Mouse (Mus musculus) adrenal gland, adult 2 months (tissue): Measurements from ENCODE around the gene Foxa3. TPM values are rescaled to one million over a fixed set of nuclear protein-coding genes. Genes with fewer than 3 reads are reported as not detected.
A peak's percentile ranks its signal among the peaks of the same experiment; 100 is the strongest.

Source experiments
- DNase-seq: peaks from one replicate; pipeline ENCODE4 v3.0.0; 2021
- polyA plus RNA-seq: library from polyadenylated mRNA; depleted of rRNA; stranded (reverse); fragments of >200 nt; gene quantifications from 2 replicates; pipeline ENCODE4 v1.2.3, GENCODE M21; 2012; rRNA removed
- total RNA-seq, 2 experiments: library from RNA; stranded (reverse); gene quantifications; 2 replicates each; pipeline ENCODE4 v1.2.3; 2021

Foxa3 gene
- total and polyA plus RNA-seq, 3 experiments = 0.24 TPM; not detected in 2

DNA sequence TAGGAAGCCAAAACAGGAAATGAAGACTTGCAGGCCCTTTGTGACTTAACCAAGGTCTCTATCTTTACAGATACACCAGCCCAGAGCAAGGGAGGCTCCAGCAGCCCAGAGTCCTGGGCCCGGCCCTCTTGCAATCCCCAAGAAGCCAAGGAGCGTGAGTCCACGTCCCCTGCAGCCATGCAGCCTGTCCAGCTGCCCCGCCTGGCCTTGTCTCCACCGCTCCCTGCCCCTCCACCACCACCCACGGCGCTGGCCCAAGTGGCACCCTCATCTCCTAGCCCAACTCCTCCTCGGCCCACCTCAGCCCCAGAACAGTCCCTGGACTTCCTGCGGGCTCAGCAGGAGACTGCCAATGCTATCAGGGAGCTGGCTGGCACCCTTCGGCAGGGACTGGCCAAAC, 22.9 kb downstream of the Foxa3 start:
- no peak for DNase-seq

DNA sequence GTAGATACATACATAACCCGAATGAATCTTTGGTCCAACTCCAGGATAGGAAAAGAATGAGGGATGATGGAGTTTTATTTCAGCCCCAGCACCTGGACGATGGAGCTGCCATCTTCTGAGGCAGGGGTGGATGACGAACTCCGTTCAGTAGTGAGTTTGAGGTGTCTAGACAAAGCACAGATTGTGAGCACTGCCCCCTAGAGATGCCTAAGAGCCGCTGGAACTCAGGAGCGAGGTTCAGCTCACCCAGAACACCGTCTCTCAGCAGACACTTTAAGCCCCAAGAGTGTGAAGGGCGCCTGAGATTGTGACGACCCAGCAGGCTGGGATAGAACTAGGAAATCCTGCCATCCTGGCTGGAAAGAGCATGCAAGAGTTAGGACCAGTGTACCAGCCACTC, 24.5 kb downstream of the Foxa3 start:
- DNase-seq = no peak

GRCm38 (mm10) chr7:18993036-18993435, 30.3 kb downstream of the Foxa3 start:
- DNase-seq = no peak

DNA sequence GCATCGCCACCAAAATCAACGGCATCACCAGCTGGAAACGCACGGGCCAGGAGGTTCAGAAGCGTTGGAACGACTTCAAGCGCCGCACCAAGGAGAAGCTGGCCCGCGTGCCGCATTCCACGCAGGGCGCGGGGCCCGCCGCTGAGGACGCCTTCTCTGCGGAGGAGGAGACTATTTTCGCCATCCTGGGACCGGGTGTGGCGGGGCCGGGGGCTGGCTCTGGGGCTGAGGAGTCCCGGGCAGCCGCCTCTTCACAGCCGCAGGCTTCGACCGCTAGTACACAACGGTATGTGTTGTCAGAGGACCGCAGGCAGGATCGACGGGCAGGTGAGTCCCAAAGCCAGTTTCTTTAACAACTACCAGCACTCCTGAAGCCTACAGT, 31.1 kb downstream of the Foxa3 start:
- DNase-seq = peak; percentile 52

GRCm38 (mm10) chr7:18991660-18992293, 31.6 kb downstream of the Foxa3 start:
- DNase-seq = peak; percentile 51

DNA sequence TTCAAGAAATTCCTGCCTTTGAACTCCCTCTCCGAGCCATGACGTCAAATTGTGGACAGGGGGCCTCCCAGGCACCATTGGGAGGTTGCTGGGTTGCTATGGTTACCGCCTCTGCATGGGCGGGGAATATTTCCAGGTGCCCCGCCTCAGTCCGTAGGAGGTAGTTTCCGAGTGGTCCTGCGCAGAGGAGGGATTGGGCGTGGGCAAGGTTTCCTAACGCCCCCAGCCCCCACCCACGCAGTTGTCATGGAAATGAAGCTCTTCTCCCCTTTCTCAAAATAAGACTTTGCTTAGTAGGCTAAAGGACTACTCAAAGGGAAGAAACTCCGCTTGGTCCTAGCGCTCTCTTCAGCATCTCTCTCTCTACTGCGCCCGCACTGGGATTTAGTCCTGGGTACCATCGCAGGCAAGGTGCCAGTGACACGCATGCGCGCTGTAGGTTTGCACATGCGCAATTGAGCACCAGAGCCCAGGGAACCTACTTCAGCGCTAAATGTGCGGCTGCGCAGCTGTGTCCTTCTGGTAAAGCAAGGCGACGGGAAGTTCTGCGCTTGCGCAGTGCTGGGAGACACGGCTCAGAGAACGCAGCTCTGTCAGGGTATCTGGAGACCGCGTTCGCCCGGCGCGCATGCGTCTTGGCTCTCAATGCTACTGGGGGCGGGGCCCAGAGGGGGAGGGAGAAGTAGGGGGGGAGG, 32.6 kb downstream of the Foxa3 start, which contains the start of gene Mypop:
Mypop (plus strand) TSS at position 645 of the 695 bp plus-strand sequence.
- DNase-seq = peak; percentile 99

DNA sequence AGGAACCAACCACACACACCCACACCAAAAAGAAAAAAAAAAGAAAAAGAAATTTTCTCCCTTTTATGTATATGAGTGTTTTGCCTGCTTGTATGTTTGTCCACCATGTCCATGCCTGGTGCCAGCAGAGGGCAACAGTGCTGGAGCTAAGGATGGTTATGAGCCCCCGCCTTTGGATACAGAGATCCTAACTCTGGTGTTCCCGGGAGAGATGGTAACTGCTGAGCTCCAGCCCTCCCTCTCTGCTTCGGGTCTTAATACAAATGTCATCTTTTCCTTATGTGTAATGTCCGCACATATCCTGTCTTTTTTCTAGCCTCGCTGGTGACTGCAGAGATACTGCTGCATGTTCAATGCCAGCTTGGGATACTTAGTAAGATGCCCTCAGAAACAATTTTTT, 33.3 kb downstream of the Foxa3 start:
- no peak for DNase-seq

DNA sequence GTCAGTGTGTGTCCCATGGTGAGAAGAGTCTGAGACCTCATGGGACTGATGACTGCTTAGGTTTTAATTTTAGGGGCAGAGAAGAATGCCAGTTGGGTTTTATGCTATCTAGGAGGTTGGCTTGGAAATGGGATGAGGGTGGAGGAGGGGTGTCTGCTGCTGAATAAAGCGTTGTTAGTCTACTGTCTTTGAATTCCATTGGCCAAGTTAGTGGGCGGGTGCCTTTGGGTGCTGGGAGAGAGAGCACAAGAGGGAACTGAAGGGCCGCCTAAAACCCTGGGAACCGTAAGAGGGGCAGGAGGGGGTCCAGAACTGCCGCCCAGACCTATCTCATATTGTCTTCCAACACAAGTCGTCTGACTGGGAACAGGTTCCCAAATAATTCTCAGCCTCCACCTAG, 34.6 kb downstream of the Foxa3 start:
- no peak for DNase-seq

DNA sequence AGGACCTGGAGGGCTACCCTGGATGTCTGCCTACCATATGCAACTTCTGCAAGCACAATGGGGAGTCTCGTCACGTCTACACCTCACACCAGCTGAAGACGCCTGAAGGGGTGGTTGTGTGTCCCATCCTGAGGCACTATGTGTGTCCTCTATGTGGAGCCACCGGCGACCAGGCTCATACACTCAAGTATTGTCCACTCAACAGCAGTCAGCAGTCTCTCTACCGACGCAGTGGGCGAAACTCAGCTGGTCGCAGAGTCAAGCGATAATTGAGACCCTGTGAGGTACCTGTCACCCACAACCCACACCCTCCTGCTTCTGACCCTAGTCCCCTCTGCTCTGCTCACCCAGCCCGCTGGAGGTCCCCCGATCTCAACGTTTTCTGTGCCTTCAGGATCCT, 35.6 kb downstream of the Foxa3 start:
- DNase-seq = no peak

- DNase-seq = no peak
These were observed 36.2 kb downstream of the Foxa3 start, which contains the start of gene Nanos2 for GRCm38 (mm10) chr7:18987100-18987499. TSS of gene Nanos2 (plus strand) at chr7:18987400.

- DNase-seq = no peak
These were observed 36.8 kb downstream of the Foxa3 start for GRCm38 (mm10) chr7:18986503-18986902.

- DNase-seq = no peak
These were observed 45.0 kb downstream of the Foxa3 start for GRCm38 (mm10) chr7:18978381-18978780.

- no peak for DNase-seq
These were observed 52.4 kb downstream of the Foxa3 start for GRCm38 (mm10) chr7:18970956-18971355.

DNA sequence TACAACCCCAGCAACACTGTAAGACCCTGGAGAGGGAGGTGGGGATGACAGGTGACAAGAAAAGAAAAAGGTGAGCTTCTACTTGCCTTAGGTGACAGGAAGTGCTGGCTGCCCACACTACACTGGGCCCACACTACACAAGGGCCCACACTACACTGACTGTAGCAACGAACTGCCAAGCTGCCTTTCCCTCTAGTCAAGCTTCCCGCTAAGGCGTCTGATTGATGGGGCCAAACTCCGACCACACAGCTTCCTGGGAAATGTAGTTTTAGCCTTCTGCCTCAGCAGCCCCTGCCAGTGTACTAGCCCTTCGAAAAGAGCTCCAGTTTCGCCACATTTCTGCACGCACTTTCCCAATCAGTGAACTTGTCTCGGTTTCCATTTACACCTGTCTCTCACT, 55.7 kb downstream of the Foxa3 start:
- no peak for DNase-seq

- DNase-seq = no peak
These were observed 58.0 kb downstream of the Foxa3 start for GRCm38 (mm10) chr7:18965312-18965711.

DNA sequence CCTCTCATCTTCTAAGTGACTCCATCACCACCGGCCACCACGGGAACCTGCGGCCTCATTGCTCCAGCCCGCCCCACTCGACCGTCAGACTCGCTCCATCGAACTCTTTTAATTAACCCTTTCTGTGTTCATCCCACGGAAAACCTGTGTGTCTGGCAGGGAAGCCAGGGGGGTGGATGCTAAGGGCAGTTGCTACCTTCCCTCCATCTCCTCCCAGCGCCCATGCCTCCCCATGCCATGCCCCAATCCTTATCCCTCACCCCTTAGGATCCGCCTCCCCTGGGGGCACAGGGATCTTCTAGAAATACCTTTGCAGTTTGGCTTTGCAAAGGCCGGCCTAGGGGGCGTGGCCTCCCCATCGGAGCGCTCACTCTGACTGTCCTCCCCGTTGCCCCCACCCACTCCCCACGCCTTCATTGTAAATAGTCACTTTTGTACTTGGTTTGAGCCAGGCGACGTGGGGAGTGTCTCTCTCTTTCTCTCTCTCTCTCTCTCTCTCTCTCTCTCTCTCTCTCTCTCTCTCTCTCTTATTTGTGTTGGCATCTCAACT, 60.0 kb downstream of the Foxa3 start:
- DNase-seq = no peak

Other genes with a start within 250 kb of the Foxa3 start
- gene Psg19, start 225.0 kb downstream of the Foxa3 start, total RNA-seq = not detected
- gene Psg19, start 225.0 kb downstream of the Foxa3 start, polyA plus RNA-seq = not detected in 2 replicates
- gene Psg17, start 201.9 kb downstream of the Foxa3 start, total RNA-seq = not detected
- gene Psg17, start 201.9 kb downstream of the Foxa3 start, polyA plus RNA-seq = not detected in 2 replicates
- gene Mill2, start 183.6 kb downstream of the Foxa3 start, total RNA-seq = 1 to 10 TPM; 7.0 to 7.5 TPM
- gene Mill2, start 183.6 kb downstream of the Foxa3 start, polyA plus RNA-seq = 4.6 and 4.9 TPM in 2 replicates
- gene Pglyrp1, start 152.2 kb downstream of the Foxa3 start, total RNA-seq = 1 to 10 TPM; 1.2 TPM
- gene Pglyrp1, start 152.2 kb downstream of the Foxa3 start, polyA plus RNA-seq = 3.6 and 5.2 TPM in 2 replicates
- 10 to 100 TPM in 1 of 2 experiments, 1 to 10 TPM in 1; 10.0 to 10.1 TPM for gene Ccdc61, start 113.1 kb downstream of the Foxa3 start, total RNA-seq
- gene Ccdc61, start 113.1 kb downstream of the Foxa3 start, polyA plus RNA-seq = 28.5 and 30.2 TPM in 2 replicates
- gene Nova2, start 97.7 kb downstream of the Foxa3 start, total RNA-seq = 1 to 10 TPM; 3.5 to 4.6 TPM
- 1.7 and 1.9 TPM in 2 replicates for gene Nova2, start 97.7 kb downstream of the Foxa3 start, polyA plus RNA-seq
- gene Nanos2, start 36.1 kb downstream of the Foxa3 start, total RNA-seq = not detected
- gene Nanos2, start 36.1 kb downstream of the Foxa3 start, polyA plus RNA-seq = not detected in 2 replicates
- gene Mypop, start 32.3 kb downstream of the Foxa3 start, total RNA-seq = 10 to 100 TPM in 1 of 2 experiments, 1 to 10 TPM in 1; 8.9 to 16.8 TPM
- gene Mypop, start 32.3 kb downstream of the Foxa3 start, polyA plus RNA-seq = 36.5 and 39.8 TPM in 2 replicates
- 10 to 100 TPM; 36.8 to 44.3 TPM for gene Irf2bp1, start 19.5 kb downstream of the Foxa3 start, total RNA-seq
- gene Irf2bp1, start 19.5 kb downstream of the Foxa3 start, polyA plus RNA-seq = 74.8 and 78.3 TPM in 2 replicates
- gene Sympk, start 839 bp upstream of the Foxa3 start, total RNA-seq = 100 to 1,000 TPM in 1 of 2 experiments, 10 to 100 TPM in 1; 94.4 to 103 TPM
- 123 and 159 TPM in 2 replicates for gene Sympk, start 839 bp upstream of the Foxa3 start, polyA plus RNA-seq
- not detected for gene Rsph6a, start 31.2 kb upstream of the Foxa3 start, total RNA-seq
- gene Rsph6a, start 31.2 kb upstream of the Foxa3 start, polyA plus RNA-seq = not detected in 2 replicates
- 10 to 100 TPM; 44.2 to 58.5 TPM for gene Dmwd, start 52.7 kb upstream of the Foxa3 start, total RNA-seq
- gene Dmwd, start 52.7 kb upstream of the Foxa3 start, polyA plus RNA-seq = 144 and 152 TPM in 2 replicates
- gene Dmpk, start 60.3 kb upstream of the Foxa3 start, total RNA-seq = 100 to 1,000 TPM; 130 to 142 TPM
- 743 and 836 TPM in 2 replicates for gene Dmpk, start 60.3 kb upstream of the Foxa3 start, polyA plus RNA-seq
- 10 to 100 TPM; 12.6 to 16.1 TPM for gene Six5, start 71.1 kb upstream of the Foxa3 start, total RNA-seq
- 77.3 and 86.0 TPM in 2 replicates for gene Six5, start 71.1 kb upstream of the Foxa3 start, polyA plus RNA-seq
- gene Gm4969, start 94.8 kb upstream of the Foxa3 start, total RNA-seq = not detected
- 0.04 TPM in 1 of 2 replicates, not detected in the other for gene Gm4969, start 94.8 kb upstream of the Foxa3 start, polyA plus RNA-seq
- 10 to 100 TPM; 11.9 to 12.8 TPM for gene Fbxo46, start 96.3 kb upstream of the Foxa3 start, total RNA-seq
- gene Fbxo46, start 96.3 kb upstream of the Foxa3 start, polyA plus RNA-seq = 12.8 and 13.5 TPM in 2 replicates
- gene Qpctl, start 125.8 kb upstream of the Foxa3 start, total RNA-seq = 10 to 100 TPM; 14.0 to 21.2 TPM
- gene Qpctl, start 125.8 kb upstream of the Foxa3 start, polyA plus RNA-seq = 24.6 and 26.3 TPM in 2 replicates
- gene Snrpd2, start 126.2 kb upstream of the Foxa3 start, total RNA-seq = 10 to 100 TPM; 78.3 to 93.6 TPM
- 5.3 and 7.9 TPM in 2 replicates for gene Snrpd2, start 126.2 kb upstream of the Foxa3 start, polyA plus RNA-seq
- gene Gipr, start 142.6 kb upstream of the Foxa3 start, total RNA-seq = under 1 TPM; 0.41 to 0.58 TPM
- gene Gipr, start 142.6 kb upstream of the Foxa3 start, polyA plus RNA-seq = 1.6 and 2.6 TPM in 2 replicates
- gene Eml2, start 152.9 kb upstream of the Foxa3 start, total RNA-seq = 10 to 100 TPM; 34.7 to 69.4 TPM
- 58.2 and 59.7 TPM in 2 replicates for gene Eml2, start 152.9 kb upstream of the Foxa3 start, polyA plus RNA-seq
- gene Gpr4, start 189.0 kb upstream of the Foxa3 start, total RNA-seq = 10 to 100 TPM in 1 of 2 experiments, 1 to 10 TPM in 1; 6.4 to 11.8 TPM
- 20.4 and 23.8 TPM in 2 replicates for gene Gpr4, start 189.0 kb upstream of the Foxa3 start, polyA plus RNA-seq
- 10 to 100 TPM; 31.2 to 43.5 TPM for gene Opa3, start 204.8 kb upstream of the Foxa3 start, total RNA-seq
- 30.2 and 32.3 TPM in 2 replicates for gene Opa3, start 204.8 kb upstream of the Foxa3 start, polyA plus RNA-seq
- 10 to 100 TPM; 45.8 to 55.8 TPM for gene Vasp, start 248.3 kb upstream of the Foxa3 start, total RNA-seq
- 136 and 143 TPM in 2 replicates for gene Vasp, start 248.3 kb upstream of the Foxa3 start, polyA plus RNA-seq